Mouse (Mus musculus) ES-Bruce4 (cell line): ENCODE measurements around the gene Slc30a9.

Experiments
- EP300 ChIP-seq: IDR thresholded peaks from 2 replicates; pipeline ENCODE4 v1.6.1; 2011; ENCODE audit warnings: low read depth, low read length; ENCODE audit not compliant: insufficient read depth
- POLR2A ChIP-seq: IDR thresholded peaks from one replicate; pipeline ENCODE4 v1.8.1; 2011; ENCODE audit warnings: low read length; ENCODE audit not compliant: insufficient read depth

DNA sequence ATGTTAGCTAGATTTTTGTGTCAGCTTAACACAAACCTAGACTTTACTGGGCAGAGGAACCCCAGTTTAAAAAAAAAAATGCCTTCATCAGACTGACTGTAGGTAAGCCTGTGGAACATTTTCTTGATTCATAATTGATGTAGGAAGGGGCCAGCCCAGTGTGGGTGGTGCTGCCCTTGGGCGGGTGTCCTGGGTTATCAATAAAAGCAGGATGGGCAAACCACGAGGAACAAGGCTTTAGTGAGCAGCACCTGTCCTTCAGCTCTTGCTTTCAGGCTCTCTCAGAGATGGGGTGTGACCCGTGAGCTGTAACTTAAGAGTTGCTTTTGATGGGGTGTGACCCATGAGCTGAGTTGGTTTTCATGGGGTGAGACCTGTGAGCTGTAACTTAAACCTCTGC, 11.7 kb upstream of the Slc30a9 start:
- no peak for TF ChIP-seq EP300
- no peak for TF ChIP-seq POLR2A
